Mouse (Mus musculus) intestine, embryonic 16.5 days (tissue): ENCODE data around the gene Tor1b. TPM values are rescaled to one million over a fixed set of nuclear protein-coding genes. Genes with fewer than 3 reads are reported as not detected.

Experiments used
- ATAC-seq: fragments of 200-750 bp; cut with Nextera tagmentation; 2 replicates; pipeline ENCODE4 v1.8.0; 2017; ENCODE audit warnings: moderate TSS enrichment, moderate library complexity
- H3K27ac ChIP-seq: fragments of 300-500 bp; sonication (generic); 2 replicates; pipeline ENCODE4 v1.5.1; 2014; ENCODE audit warnings: mild to moderate bottlenecking, low read length
- H3K27me3 ChIP-seq: fragments of 300-500 bp; sonication (generic); replicated peaks from 2 replicates; pipeline ENCODE4 v1.6.1; 2014; ENCODE audit warnings: low read length, control low read depth, mixed read lengths; ENCODE audit not compliant: control insufficient read depth, insufficient read depth
- H3K36me3 ChIP-seq: fragments of 300-500 bp; sonication (generic); 2 replicates; pipeline ENCODE4 v1.6.1; 2014; ENCODE audit warnings: low read length, control low read depth; ENCODE audit not compliant: control insufficient read depth, insufficient read depth
- H3K4me1 ChIP-seq: fragments of 300-500 bp; sonication (generic); 2 replicates; pipeline ENCODE4 v1.6.1; 2014; ENCODE audit warnings: low read length, control low read depth, mixed read lengths; ENCODE audit not compliant: control insufficient read depth, insufficient read depth
- H3K4me2 ChIP-seq: fragments of 300-500 bp; sonication (generic); 2 replicates; pipeline ENCODE4 v1.6.1; 2014; ENCODE audit warnings: low read depth, low read length, control low read depth
- H3K4me3 ChIP-seq: fragments of 300-500 bp; sonication (generic); 2 replicates; pipeline ENCODE4 v1.5.1; 2014; ENCODE audit warnings: mild to moderate bottlenecking, low read length
- H3K9ac ChIP-seq: fragments of 300-500 bp; sonication (generic); 2 replicates; pipeline ENCODE4 v1.6.1; 2014; ENCODE audit warnings: low read depth, low read length
- H3K9me3 ChIP-seq: fragments of 300-500 bp; sonication (generic); 2 replicates; pipeline ENCODE4 v1.6.1; 2016; ENCODE audit warnings: low read length, control low read depth; ENCODE audit not compliant: control insufficient read depth
- WGBS: fragments of 180-500 bp; shearing (Covaris S2); extraction: QIAGEN DNeasy Blood & Tissue Kit; methylation state at CpG from one replicate; pipeline ENCODE4 v1.1.7; 2014; 5-methylcytosine and 5-hydroxymethylcytosine counted together
- polyA plus RNA-seq: library from polyadenylated mRNA; unstranded; fragments of >200 nt; fragmentation: Nextera tagmentation; extraction: Ambion mirVana; gene quantifications from 2 replicates; pipeline ENCODE4 v1.2.1, GENCODE M21; 2015

Tor1b gene
- polyA plus RNA-seq: 20.9 and 21.7 TPM in 2 replicates

DNA sequence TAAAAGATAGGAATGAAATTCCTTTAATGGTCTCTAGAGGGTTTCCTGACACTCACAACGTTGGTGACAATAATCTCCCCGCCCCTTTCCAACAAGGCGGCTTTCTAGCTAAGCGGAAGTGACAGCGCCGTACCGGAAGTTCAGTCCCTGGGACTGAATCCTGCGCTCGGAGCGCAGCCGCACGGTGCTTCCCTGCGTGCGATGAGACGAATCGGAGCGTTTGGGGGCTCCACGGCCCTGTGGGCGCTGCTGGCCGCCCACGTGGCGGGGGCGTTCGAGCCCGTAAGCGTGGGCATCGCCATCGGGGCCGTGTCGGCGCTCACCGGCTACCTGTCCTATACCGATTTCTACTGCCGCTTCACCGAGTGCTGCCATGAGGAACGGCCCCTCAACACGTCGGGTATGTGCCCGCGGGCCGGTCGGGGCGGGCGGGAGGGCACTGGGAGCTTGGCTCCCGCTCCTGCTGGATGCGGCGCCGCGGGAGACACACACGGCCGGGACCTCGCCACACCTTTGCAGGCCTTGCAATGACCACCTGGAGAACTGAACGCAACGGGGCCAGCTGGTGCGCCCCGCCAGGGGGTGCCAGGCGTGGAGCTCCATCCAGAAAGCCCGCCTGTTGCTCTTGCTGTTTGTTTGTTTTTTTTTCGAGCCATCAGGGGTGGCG lies at the start of gene Tor1b:
Gene Tor1b, plus strand, starts transcription at position 136 of the 667 bp plus-strand sequence.
- Histone ChIP-seq H3K9me3 (no peaks in the 10 kb centered on the region), H3K4me1 (peaks cover 14% of the 10 kb centered on the region), H3K36me3 (0 out of 2 replicates have a peak, but pooled peaks cover 6% of the 10 kb centered on the region), H3K4me2 (peak within 1 kb of the TSS; percentile 75), H3K27ac (peak within 1 kb of the TSS; percentile 71), H3K9ac (peak within 1 kb of the TSS; percentile 90), H3K27me3 (no peaks in the 10 kb centered on the region), H3K4me3 (peak within 1 kb of the TSS; percentile 76)
- WGBS: under 1% methylated on average over 60 of the region's 60 CpGs
- peak; percentile 95 for ATAC-seq

DNA sequence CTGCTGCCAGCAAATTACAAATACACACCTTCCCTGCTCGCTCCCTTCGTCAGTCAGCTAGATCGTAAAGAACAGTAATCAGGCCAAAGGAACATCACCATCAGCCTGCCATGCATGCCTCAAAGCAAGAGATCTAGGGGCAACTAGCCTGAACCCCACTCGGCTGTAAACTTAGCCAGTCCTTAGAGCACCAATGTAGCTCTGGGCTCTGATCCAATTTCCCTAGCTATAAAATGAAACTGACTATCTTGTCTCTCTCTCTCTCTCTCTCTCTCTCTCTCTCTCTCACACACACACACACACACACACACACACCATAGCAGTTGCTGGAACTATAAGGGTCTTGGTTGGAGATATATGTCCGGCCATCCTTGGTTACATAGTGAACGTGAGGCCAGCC lies 48.5 kb upstream of the Tor1b start:
- H3K36me3 ChIP-seq: no peaks in the 10 kb centered on the region
- H3K9me3 ChIP-seq: no peaks in the 10 kb centered on the region
- H3K27ac ChIP-seq: no peak overlapping the region
- H3K4me3 ChIP-seq: no peak overlapping the region
- H3K9ac ChIP-seq: no peak overlapping the region
- H3K4me2 ChIP-seq: no peak overlapping the region
- ATAC-seq: no peak
- peaks cover 18% of the 10 kb centered on the region for H3K4me1 ChIP-seq
- 65% methylated on average over 6 of the region's 6 CpGs for WGBS
- peaks cover 7% of the 10 kb centered on the region; the same call in 1 of the 2 replicates for H3K27me3 ChIP-seq

DNA sequence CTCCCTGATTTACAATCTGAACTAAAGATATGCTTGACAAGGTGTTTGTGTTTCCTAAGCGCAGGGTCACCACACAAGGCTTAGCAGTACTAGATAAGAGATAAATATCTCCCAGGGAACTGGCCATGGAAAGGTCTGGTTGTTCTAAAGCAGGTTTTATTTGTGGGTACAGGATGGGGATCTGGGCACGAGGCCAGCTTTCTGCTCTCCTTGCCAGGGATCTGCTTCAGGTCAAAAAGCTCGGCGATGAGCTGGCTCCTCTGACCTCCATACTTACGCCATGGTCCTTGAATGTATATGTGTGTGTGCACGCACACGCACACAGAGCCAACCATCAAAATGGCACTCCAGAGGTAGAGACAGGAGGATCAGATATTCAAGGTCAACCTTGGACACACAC lies 47.8 kb upstream of the Tor1b start:
- Histone ChIP-seq H3K4me3 (no peak overlapping the region), H3K36me3 (no peaks in the 10 kb centered on the region), H3K4me2 (no peak overlapping the region), H3K27me3 (peaks cover 7% of the 10 kb centered on the region; the same call in 1 of the 2 replicates), H3K4me1 (peaks cover 15% of the 10 kb centered on the region), H3K27ac (no peak overlapping the region), H3K9me3 (no peaks in the 10 kb centered on the region), H3K9ac (no peak overlapping the region)
- 57% methylated on average over 7 of the region's 7 CpGs for WGBS
- no peak for ATAC-seq

DNA sequence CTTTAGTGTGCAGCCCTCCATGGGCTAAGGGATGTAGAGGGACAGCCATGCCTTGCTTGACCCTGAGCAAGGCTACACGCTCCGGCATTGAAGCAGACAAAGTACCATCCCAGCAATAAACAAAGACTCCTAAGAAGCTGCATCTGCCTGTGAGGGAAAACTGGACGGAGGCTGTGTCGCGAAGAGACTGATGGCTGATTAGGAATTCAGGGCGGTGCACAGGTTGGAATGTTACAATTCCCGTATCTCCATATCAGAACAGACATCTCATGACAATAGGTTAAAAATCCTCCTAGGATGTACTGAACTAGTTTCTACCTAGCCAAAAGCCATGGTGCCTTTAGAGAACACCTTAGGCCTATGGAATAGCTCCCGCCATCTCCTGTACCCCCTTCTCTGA lies 46.9 kb upstream of the Tor1b start:
- no peak overlapping the region for H3K4me2 ChIP-seq
- peaks cover 7% of the 10 kb centered on the region; the same call in 1 of the 2 replicates for H3K27me3 ChIP-seq
- H3K9me3 ChIP-seq: no peaks in the 10 kb centered on the region
- H3K4me1 ChIP-seq: peaks cover 15% of the 10 kb centered on the region
- no peak overlapping the region for H3K9ac ChIP-seq
- no peak overlapping the region for H3K27ac ChIP-seq
- H3K36me3 ChIP-seq: no peaks in the 10 kb centered on the region
- no peak overlapping the region for H3K4me3 ChIP-seq
- 72% methylated on average over 8 of the region's 8 CpGs for WGBS
- ATAC-seq: no peak

DNA sequence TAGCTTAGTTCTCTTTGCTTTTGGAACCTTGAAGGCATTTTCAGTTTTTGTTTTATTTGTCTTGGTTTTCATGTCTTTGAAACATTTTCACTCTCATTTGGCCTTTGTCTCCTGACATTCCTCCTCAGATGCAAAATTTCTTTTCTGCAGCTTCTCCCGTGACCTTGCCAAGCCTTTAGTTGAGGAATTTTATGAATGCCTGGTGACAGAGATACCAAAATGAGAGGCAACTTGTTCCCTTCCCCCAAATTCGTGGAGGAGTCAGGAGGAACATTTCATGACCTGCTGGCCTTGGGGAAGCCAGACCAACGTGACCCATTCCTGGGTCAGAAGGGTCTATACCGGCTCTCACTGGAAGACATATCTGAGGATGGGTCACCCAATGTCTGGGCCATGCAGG lies 46.1 kb upstream of the Tor1b start:
- no peak for ATAC-seq

DNA sequence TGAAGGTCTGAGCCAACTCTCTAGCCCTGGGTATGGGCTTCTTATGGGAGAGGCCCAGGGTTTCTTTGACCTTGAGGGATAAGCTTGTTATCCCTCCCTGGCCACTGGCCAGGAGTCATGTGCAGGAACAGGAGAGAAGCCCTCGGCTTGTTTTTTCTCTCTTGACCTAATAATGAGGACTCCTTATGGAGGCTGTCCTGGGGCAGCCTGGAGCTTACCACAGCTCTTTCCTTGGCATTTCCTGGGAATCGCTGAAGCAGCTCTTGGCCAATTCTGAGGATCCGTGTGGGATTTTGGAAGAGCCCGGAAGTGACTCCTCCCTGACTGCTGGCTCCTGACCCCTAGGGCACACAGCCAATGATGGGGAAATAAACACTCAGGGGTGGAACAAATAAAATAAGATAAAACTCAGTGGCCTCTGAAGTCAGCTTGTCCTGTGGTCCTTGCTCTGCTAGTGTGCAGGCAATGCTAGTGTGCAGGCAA lies 40.4 kb upstream of the Tor1b start:
- Histone ChIP-seq H3K27ac (peak overlapping the region; percentile 4; the same call in 1 of the 2 replicates), H3K4me1 (peaks cover 13% of the 10 kb centered on the region), H3K4me3 (no peak overlapping the region), H3K4me2 (no peak overlapping the region), H3K9me3 (no peaks in the 10 kb centered on the region), H3K9ac (no peak overlapping the region), H3K27me3 (no peaks in the 10 kb centered on the region), H3K36me3 (no peaks in the 10 kb centered on the region)
- ATAC-seq: 0 out of 2 replicates have a peak, but pooled peaks have one; percentile 23
- WGBS: 26% methylated on average over 4 of the region's 4 CpGs

More for the DNA sequence above, 46.1 kb upstream of the Tor1b start:
- Histone ChIP-seq H3K4me1 (peaks cover 15% of the 10 kb centered on the region), H3K36me3 (no peaks in the 10 kb centered on the region), H3K27ac (no peak overlapping the region), H3K9me3 (no peaks in the 10 kb centered on the region), H3K4me2 (no peak overlapping the region), H3K9ac (no peak overlapping the region), H3K4me3 (no peak overlapping the region), H3K27me3 (peaks cover 7% of the 10 kb centered on the region; the same call in 1 of the 2 replicates)
- WGBS: 72% methylated on average over 4 of the region's 4 CpGs

DNA sequence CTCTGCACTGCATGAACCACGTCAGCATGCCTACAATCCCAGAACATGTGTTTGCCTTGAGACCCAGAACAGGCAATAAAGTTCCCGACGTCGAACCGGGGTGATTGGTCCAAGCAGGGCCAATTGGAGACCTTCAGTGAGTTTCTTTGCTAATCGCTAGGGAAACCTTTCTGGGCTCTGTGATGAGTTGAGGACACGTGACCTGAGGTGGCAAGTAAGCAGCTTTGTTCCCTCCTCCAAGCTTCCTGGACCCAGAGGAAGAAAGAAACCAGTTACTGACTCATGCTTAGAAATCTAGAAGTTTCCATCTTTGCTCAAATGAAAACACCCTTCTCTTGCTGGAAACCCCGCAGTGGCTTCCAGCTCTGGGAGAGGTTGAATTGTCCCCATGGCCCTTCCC lies 39.7 kb upstream of the Tor1b start:
- H3K27ac ChIP-seq: no peak overlapping the region
- no peaks in the 10 kb centered on the region for H3K9me3 ChIP-seq
- no peaks in the 10 kb centered on the region for H3K27me3 ChIP-seq
- no peak overlapping the region for H3K9ac ChIP-seq
- no peak for ATAC-seq
- no peak overlapping the region for H3K4me2 ChIP-seq
- H3K4me3 ChIP-seq: no peak overlapping the region
- H3K36me3 ChIP-seq: no peaks in the 10 kb centered on the region
- peaks cover 15% of the 10 kb centered on the region for H3K4me1 ChIP-seq
- 84% methylated on average over 8 of the region's 8 CpGs for WGBS

DNA sequence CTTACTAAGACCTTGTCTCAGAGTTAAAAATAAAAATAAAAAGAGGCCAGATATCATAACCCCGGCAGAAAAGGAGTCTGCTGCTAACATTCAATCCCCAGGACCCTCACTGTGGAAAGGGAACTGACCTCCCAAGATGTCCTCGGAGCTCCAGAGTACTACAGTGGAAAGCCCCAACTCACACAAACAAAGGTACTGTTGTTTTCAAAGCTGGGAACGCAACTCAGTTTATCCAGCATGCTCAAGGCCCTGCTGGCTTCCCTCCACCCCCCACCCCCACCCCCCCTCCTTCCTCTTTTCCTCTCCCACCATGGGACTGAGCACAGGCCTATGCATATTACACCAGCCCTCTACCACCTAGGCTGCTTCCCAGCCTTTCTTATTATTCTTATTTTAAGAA lies 37.9 kb upstream of the Tor1b start:
- Histone ChIP-seq H3K9ac (no peak overlapping the region), H3K4me3 (no peak overlapping the region), H3K27ac (no peak overlapping the region), H3K36me3 (no peaks in the 10 kb centered on the region), H3K27me3 (no peaks in the 10 kb centered on the region), H3K4me2 (no peak overlapping the region), H3K9me3 (no peaks in the 10 kb centered on the region), H3K4me1 (peaks cover 21% of the 10 kb centered on the region)
- no peak for ATAC-seq
- WGBS: 70% methylated on average over 3 of the region's 3 CpGs

DNA sequence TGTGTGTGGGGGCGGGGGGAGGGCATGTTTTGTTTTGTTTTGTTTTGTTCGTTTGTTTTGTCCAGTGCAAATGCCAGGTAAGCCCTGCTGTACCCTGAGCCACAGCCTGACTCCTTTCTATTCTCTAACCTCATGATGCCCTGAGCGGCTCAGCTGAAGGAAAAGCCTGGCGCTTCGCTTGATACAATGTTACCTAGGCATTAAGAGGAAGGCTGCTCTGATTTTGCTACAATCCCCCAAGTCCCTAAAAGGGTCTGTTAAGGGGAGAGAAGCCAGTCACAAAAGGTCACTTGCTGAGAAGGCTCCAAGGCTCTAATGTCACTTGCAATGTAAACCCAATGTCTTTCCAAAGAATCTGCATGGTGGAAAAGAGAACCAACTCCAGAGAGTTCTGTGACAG lies 37.4 kb upstream of the Tor1b start:
- no peak overlapping the region for H3K4me3 ChIP-seq
- no peak overlapping the region for H3K27ac ChIP-seq
- 85% methylated on average over 5 of the region's 5 CpGs for WGBS
- H3K4me1 ChIP-seq: peaks cover 21% of the 10 kb centered on the region
- no peak overlapping the region for H3K9ac ChIP-seq
- no peak for ATAC-seq
- H3K27me3 ChIP-seq: no peaks in the 10 kb centered on the region
- H3K4me2 ChIP-seq: no peak overlapping the region
- H3K9me3 ChIP-seq: no peaks in the 10 kb centered on the region
- no peaks in the 10 kb centered on the region for H3K36me3 ChIP-seq
